Mouse (Mus musculus) kidney, adult 11 months (tissue): ENCODE results near the gene Rgs10.

Source experiments
- DNase-seq: peaks from one replicate; pipeline ENCODE4 v3.0.0; 2022

Rgs10 gene

GRCm38 (mm10) chr7:128332896-128333295, 85.7 kb downstream of the Rgs10 start:
- peak; percentile 36 for DNase-seq

- no peak for DNase-seq
Observed at GRCm38 (mm10) chr7:128330981-128331380, 87.6 kb downstream of the Rgs10 start.

GRCm38 (mm10) chr7:128324977-128325376, 93.6 kb downstream of the Rgs10 start:
- DNase-seq, result no peak
